Mouse (Mus musculus) forebrain, embryonic 14.5 days (tissue): ENCODE measurements around the gene Etl4. TPM values are rescaled to one million over a fixed set of nuclear protein-coding genes. Genes with fewer than 3 reads are reported as not detected.

ENCODE experiments used
- ATAC-seq: fragments of 200-750 bp; cut with Nextera tagmentation; 2 replicates; pipeline ENCODE4 v1.8.0; 2017; ENCODE audit warnings: mild to moderate bottlenecking, moderate library complexity
- DNase-seq: peaks from one replicate; pipeline ENCODE4 v3.0.0-alpha.2; 2015; ENCODE audit warnings: low spot score
- H3K27ac ChIP-seq: fragments of 300-500 bp; sonication (generic); 2 replicates; pipeline ENCODE4 v1.5.1; 2014; ENCODE audit warnings: low read depth, mild to moderate bottlenecking, control low read depth, low read length, moderate library complexity
- H3K27me3 ChIP-seq: fragments of 300-500 bp; sonication (generic); replicated peaks from 2 replicates; pipeline ENCODE4 v1.6.1; 2014; ENCODE audit warnings: low read length, control low read depth, mixed read lengths; ENCODE audit not compliant: control insufficient read depth, insufficient read depth
- H3K36me3 ChIP-seq: fragments of 300-500 bp; sonication (generic); 2 replicates; pipeline ENCODE4 v1.6.1; 2014; ENCODE audit warnings: low read length, control low read depth; ENCODE audit not compliant: control insufficient read depth, insufficient read depth
- H3K4me1 ChIP-seq: fragments of 300-500 bp; sonication (generic); 2 replicates; pipeline ENCODE4 v1.6.1; 2014; ENCODE audit warnings: antibody characterized with exemption, low read length, control low read depth; ENCODE audit not compliant: control insufficient read depth, insufficient read depth
- H3K4me2 ChIP-seq: fragments of 300-500 bp; sonication (generic); 2 replicates; pipeline ENCODE4 v1.6.1; 2014; ENCODE audit warnings: mild to moderate bottlenecking, control low read depth, low read length
- H3K4me3 ChIP-seq: fragments of 300-500 bp; sonication (generic); 2 replicates; pipeline ENCODE4 v1.5.1; 2014; ENCODE audit warnings: low read depth, low read length, control low read depth
- H3K9ac ChIP-seq: fragments of 300-500 bp; sonication (generic); 2 replicates; pipeline ENCODE4 v1.6.1; 2014; ENCODE audit warnings: mild to moderate bottlenecking, low read length, control low read depth, moderate library complexity
- H3K9me3 ChIP-seq: fragments of 300-500 bp; sonication (generic); replicated peaks from 2 replicates; pipeline ENCODE4 v1.6.1; 2016; ENCODE audit warnings: low read length, control low read depth, mixed read lengths; ENCODE audit not compliant: control insufficient read depth
- WGBS: fragments of 180-500 bp; shearing (Covaris S2); extraction: QIAGEN DNeasy Blood & Tissue Kit; methylation state at CpG from one replicate; pipeline ENCODE4 v1.1.7; 2014; 5-methylcytosine and 5-hydroxymethylcytosine counted together
- polyA plus RNA-seq: library from polyadenylated mRNA; unstranded; fragments of >200 nt; fragmentation: Nextera tagmentation; extraction: Ambion mirVana; gene quantifications from 2 replicates; pipeline ENCODE4 v1.2.1, GENCODE M21; 2014

Etl4 gene
- polyA plus RNA-seq, 1 experiment from 2014 or later, result 14.7 TPM

DNA sequence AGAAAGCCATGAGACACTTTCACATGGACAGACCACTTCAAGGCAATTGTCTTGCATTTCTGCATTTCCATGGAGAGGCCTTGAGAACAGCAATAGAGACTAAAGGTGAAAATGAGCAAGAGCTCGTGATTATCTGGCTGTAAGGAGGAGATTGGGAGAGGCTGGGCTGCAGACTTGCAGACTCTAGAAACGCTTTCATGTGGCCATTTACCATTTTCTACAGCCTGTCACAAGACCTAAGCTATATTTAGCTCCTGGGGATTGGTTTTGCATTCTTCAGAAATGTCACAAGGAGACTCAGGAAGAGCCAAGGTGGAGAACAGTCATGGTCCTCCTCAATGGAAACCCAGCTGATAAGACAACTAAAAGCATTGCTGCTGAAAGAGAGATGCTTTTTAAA is 801.4 kb downstream of the Etl4 start:
- DNase-seq, result no peak
- H3K9me3 ChIP-seq, result no peaks in the 10 kb centered on the region
- no peak for ATAC-seq
- no peak overlapping the region for H3K27ac ChIP-seq
- no peak overlapping the region for H3K4me2 ChIP-seq
- no peaks in the 10 kb centered on the region for H3K27me3 ChIP-seq
- 0 out of 2 replicates have a peak, but pooled peaks cover 4% of the 10 kb centered on the region for H3K36me3 ChIP-seq
- H3K9ac ChIP-seq, result no peak overlapping the region
- WGBS, result 67% methylated on average over 2 of the region's 2 CpGs
- no peaks in the 10 kb centered on the region for H3K4me1 ChIP-seq
- no peak overlapping the region for H3K4me3 ChIP-seq

DNA sequence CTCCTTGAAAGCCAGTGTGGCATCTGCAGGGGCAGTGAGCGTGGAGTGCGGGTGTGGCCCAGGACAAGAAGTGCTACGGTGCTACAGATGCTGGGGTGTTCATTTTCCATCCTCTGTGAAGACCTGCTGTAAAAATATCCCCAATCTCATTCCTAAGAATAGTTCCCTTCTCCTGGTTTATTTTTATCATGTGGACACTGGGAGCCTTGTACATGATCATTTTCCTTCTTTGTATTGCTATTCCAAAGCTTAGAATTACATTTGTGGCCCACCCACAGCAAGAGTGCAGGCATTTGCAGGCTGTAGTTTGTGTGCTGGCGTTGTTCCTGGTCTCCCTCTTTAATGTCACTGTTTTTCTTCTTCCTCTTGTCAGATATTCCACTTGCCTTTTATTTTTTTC is 809.5 kb downstream of the Etl4 start:
- no peak overlapping the region for H3K4me2 ChIP-seq
- no peak overlapping the region for H3K9ac ChIP-seq
- DNase-seq (no peak), ATAC-seq (no peak)
- WGBS, result 89% methylated on average over 4 of the region's 4 CpGs
- H3K36me3 ChIP-seq, result no peaks in the 10 kb centered on the region
- H3K27ac ChIP-seq, result no peak overlapping the region
- H3K4me3 ChIP-seq, result no peak overlapping the region
- peaks cover 8% of the 10 kb centered on the region; the same call in 1 of the 2 replicates for H3K4me1 ChIP-seq
- H3K9me3 ChIP-seq, result no peaks in the 10 kb centered on the region
- H3K27me3 ChIP-seq, result no peaks in the 10 kb centered on the region

- no peak for ATAC-seq
Observed at GRCm38 (mm10) chr2:20721098-20721497, 811.5 kb downstream of the Etl4 start.

GRCm38 (mm10) chr2:20722165-20722991 is 812.8 kb downstream of the Etl4 start:
- Histone ChIP-seq H3K27me3 (no peaks in the 10 kb centered on the region), H3K36me3 (no peaks in the 10 kb centered on the region), H3K27ac (no peak overlapping the region), H3K9me3 (no peaks in the 10 kb centered on the region), H3K9ac (no peak overlapping the region), H3K4me3 (no peak overlapping the region), H3K4me2 (peak overlapping the region; percentile 9; the same call in 1 of the 2 replicates), H3K4me1 (peaks cover 8% of the 10 kb centered on the region; the same call in 1 of the 2 replicates)
- DNase-seq (peak; percentile 24), ATAC-seq (no peak)
- 30% methylated on average over 15 of the region's 15 CpGs for WGBS

More at GRCm38 (mm10) chr2:20721098-20721497, 811.5 kb downstream of the Etl4 start:
- Histone ChIP-seq H3K27ac (no peak overlapping the region), H3K9ac (no peak overlapping the region), H3K4me3 (no peak overlapping the region), H3K36me3 (no peaks in the 10 kb centered on the region), H3K9me3 (no peaks in the 10 kb centered on the region), H3K27me3 (no peaks in the 10 kb centered on the region), H3K4me1 (peaks cover 8% of the 10 kb centered on the region; the same call in 1 of the 2 replicates), H3K4me2 (no peak overlapping the region)
- 95% methylated on average over 3 of the region's 3 CpGs for WGBS
- DNase-seq, result no peak

GRCm38 (mm10) chr2:20723990-20724745 is 814.6 kb downstream of the Etl4 start:
- no peak overlapping the region for H3K4me3 ChIP-seq
- no peaks in the 10 kb centered on the region for H3K9me3 ChIP-seq
- no peak overlapping the region for H3K9ac ChIP-seq
- no peak overlapping the region for H3K4me2 ChIP-seq
- 38% methylated on average over 2 of the region's 2 CpGs for WGBS
- no peaks in the 10 kb centered on the region for H3K27me3 ChIP-seq
- no peaks in the 10 kb centered on the region for H3K36me3 ChIP-seq
- DNase-seq, result no peak
- ATAC-seq, result no peak
- H3K27ac ChIP-seq, result no peak overlapping the region
- peaks cover 8% of the 10 kb centered on the region; the same call in 1 of the 2 replicates for H3K4me1 ChIP-seq

- H3K27me3 ChIP-seq, result no peaks in the 10 kb centered on the region
Observed at GRCm38 (mm10) chr2:20726974-20727373, 817.4 kb downstream of the Etl4 start.

DNA sequence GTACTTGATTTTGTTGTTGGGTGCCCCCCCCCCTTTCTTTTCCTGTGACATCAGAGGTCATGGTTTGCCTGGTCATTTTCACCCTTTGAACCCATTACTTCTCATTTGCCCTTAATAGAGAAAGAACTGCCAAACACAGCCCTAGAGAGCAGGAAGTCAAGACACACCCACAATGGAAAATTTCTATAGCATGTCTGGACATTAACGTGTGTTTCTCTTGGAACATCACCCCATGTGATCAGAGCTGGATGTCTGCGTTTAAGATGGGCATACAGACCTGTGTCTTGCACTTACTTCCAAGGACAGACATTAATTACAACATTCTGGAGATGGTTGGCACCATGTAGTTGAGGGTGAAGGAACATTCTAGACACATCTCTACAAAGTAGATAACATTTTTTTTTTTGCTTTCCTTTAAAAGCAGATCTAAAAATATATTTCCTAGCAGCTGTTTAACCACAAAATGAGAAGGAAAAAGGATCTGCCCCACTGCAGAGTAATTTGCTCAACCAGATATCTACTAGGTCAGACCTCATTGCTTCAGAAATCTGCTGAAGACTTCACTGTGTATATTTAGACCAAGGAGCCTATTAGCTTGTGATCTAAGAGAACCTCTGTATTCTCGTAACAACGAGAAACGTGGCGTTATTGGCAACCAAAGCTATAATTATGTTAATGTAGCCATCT is 818.3 kb downstream of the Etl4 start:
- ATAC-seq (no peak), DNase-seq (no peak)
- no peak overlapping the region for H3K4me3 ChIP-seq
- no peaks in the 10 kb centered on the region for H3K36me3 ChIP-seq
- H3K4me1 ChIP-seq, result no peaks in the 10 kb centered on the region
- H3K27me3 ChIP-seq, result no peaks in the 10 kb centered on the region
- 84% methylated on average over 6 of the region's 6 CpGs for WGBS
- H3K4me2 ChIP-seq, result no peak overlapping the region
- H3K27ac ChIP-seq, result no peak overlapping the region
- H3K9ac ChIP-seq, result no peak overlapping the region
- no peaks in the 10 kb centered on the region for H3K9me3 ChIP-seq

More at GRCm38 (mm10) chr2:20726974-20727373, 817.4 kb downstream of the Etl4 start:
- no peak overlapping the region for H3K4me3 ChIP-seq
- WGBS, result 47% methylated on average over 2 of the region's 2 CpGs
- no peak overlapping the region for H3K9ac ChIP-seq
- H3K36me3 ChIP-seq, result no peaks in the 10 kb centered on the region
- DNase-seq (no peak), ATAC-seq (no peak)
- no peak overlapping the region for H3K27ac ChIP-seq
- H3K9me3 ChIP-seq, result no peaks in the 10 kb centered on the region
- no peak overlapping the region for H3K4me2 ChIP-seq
- H3K4me1 ChIP-seq, result 0 out of 2 replicates have a peak, but pooled peaks cover 6% of the 10 kb centered on the region

- H3K4me1 ChIP-seq, result 0 out of 2 replicates have a peak, but pooled peaks cover 2% of the 10 kb centered on the region
- ATAC-seq (no peak), DNase-seq (no peak)
- H3K27me3 ChIP-seq, result no peaks in the 10 kb centered on the region
- no peak overlapping the region for H3K4me2 ChIP-seq
- H3K27ac ChIP-seq, result no peak overlapping the region
- H3K9ac ChIP-seq, result no peak overlapping the region
- 33% methylated on average over 3 of the region's 3 CpGs for WGBS
- no peaks in the 10 kb centered on the region for H3K9me3 ChIP-seq
- no peak overlapping the region for H3K4me3 ChIP-seq
- no peaks in the 10 kb centered on the region for H3K36me3 ChIP-seq
Observed at GRCm38 (mm10) chr2:20735444-20735843, 825.9 kb downstream of the Etl4 start.
